Mouse (Mus musculus): Measurements from ENCODE around the gene Lsr. TPM values are rescaled to one million over a fixed set of nuclear protein-coding genes. Genes with fewer than 3 reads are reported as not detected.

Lsr gene
- total RNA-seq (2023): 1 to 10 TPM; 3.6 to 3.7 TPM

GRCm38 (mm10) chr7:30973251-30973500 lies at the start of gene Lsr:
Lsr (minus strand) TSS chr7:30973464.

GRCm38 (mm10) chr7:30973501-30974289 lies 431 bp upstream of the Lsr start, which contains the start of gene Fam187b:
Fam187b (plus strand) TSS chr7:30973790.

GRCm38 (mm10) chr7:30956756-30957366 lies 16.4 kb downstream of the Lsr start, which contains the start of gene Usf2:
Usf2 (minus strand) TSS chr7:30956803.

GRCm38 (mm10) chr7:30943909-30944635 lies 29.2 kb downstream of the Lsr start, which contains the start of gene Hamp:
Hamp (minus strand) TSS chr7:30944032.

GRCm38 (mm10) chr7:30924581-30924980 lies 48.7 kb downstream of the Lsr start, which contains the start of gene Hamp2:
Hamp2 (minus strand) TSS chr7:30924681.

GRCm38 (mm10) chr7:30914732-30915131 lies 58.5 kb downstream of the Lsr start, which contains the start of gene Mag:
Mag (minus strand) TSS chr7:30914873.

Other genes starting within 250 kb of the Lsr start
- 10 to 100 TPM; 45.0 to 50.3 TPM for gene Tmem147, start 243.9 kb downstream of the Lsr start, total RNA-seq (2023)
- not detected for gene Gapdhs, start 229.8 kb downstream of the Lsr start, total RNA-seq (2023)
- 1 to 10 TPM; 6.1 to 7.8 TPM for gene Sbsn, start 222.0 kb downstream of the Lsr start, total RNA-seq (2023)
- not detected for gene Dmkn, start 209.7 kb downstream of the Lsr start, total RNA-seq (2023)
- not detected for gene Krtdap, start 185.6 kb downstream of the Lsr start, total RNA-seq (2023)
- 1 to 10 TPM in 1 of 2 experiments, under 1 TPM in 1; 0.62 to 2.0 TPM for gene Ffar2, start 149.7 kb downstream of the Lsr start, total RNA-seq (2023)
- gene Ffar3, start 117.3 kb downstream of the Lsr start, total RNA-seq (2023): not detected
- under 1 TPM in 1 of 2 experiments, not detected in 1; 0.35 TPM for gene Ffar1, start 111.9 kb downstream of the Lsr start, total RNA-seq (2023)
- 1 to 10 TPM; 5.3 to 9.8 TPM for gene Cd22, start 93.1 kb downstream of the Lsr start, total RNA-seq (2023)
- gene Mag, start 58.6 kb downstream of the Lsr start, total RNA-seq (2023): not detected
- gene Hamp2, start 48.8 kb downstream of the Lsr start, total RNA-seq (2023): not detected
- not detected for gene Hamp, start 29.4 kb downstream of the Lsr start, total RNA-seq (2023)
- 100 to 1,000 TPM; 150 to 156 TPM for gene Usf2, start 16.7 kb downstream of the Lsr start, total RNA-seq (2023)
- under 1 TPM in 1 of 2 experiments, not detected in 1; 0.20 TPM for gene Fam187b, start 326 bp upstream of the Lsr start, total RNA-seq (2023)
- 100 to 1,000 TPM; 878 to 928 TPM for gene Fxyd5, start 69.0 kb upstream of the Lsr start, total RNA-seq (2023)
- gene Fxyd7, start 78.0 kb upstream of the Lsr start, total RNA-seq (2023): 1 to 10 TPM; 1.5 to 1.6 TPM
- not detected for gene Fxyd1, start 83.7 kb upstream of the Lsr start, total RNA-seq (2023)
- gene Lgi4, start 85.9 kb upstream of the Lsr start, total RNA-seq (2023): not detected
- gene Fxyd3, start 103.2 kb upstream of the Lsr start, total RNA-seq (2023): not detected
- 1 to 10 TPM; 1.7 to 4.2 TPM for gene Hpn, start 141.8 kb upstream of the Lsr start, total RNA-seq (2023)
- 1 to 10 TPM; 3.6 to 4.2 TPM for gene Scn1b, start 153.5 kb upstream of the Lsr start, total RNA-seq (2023)
- gene Gramd1a, start 182.4 kb upstream of the Lsr start, total RNA-seq (2023): 100 to 1,000 TPM; 920 to 931 TPM